9 mouse cellular contexts compared by ENCODE assay signal in the genomic region with DNA sequence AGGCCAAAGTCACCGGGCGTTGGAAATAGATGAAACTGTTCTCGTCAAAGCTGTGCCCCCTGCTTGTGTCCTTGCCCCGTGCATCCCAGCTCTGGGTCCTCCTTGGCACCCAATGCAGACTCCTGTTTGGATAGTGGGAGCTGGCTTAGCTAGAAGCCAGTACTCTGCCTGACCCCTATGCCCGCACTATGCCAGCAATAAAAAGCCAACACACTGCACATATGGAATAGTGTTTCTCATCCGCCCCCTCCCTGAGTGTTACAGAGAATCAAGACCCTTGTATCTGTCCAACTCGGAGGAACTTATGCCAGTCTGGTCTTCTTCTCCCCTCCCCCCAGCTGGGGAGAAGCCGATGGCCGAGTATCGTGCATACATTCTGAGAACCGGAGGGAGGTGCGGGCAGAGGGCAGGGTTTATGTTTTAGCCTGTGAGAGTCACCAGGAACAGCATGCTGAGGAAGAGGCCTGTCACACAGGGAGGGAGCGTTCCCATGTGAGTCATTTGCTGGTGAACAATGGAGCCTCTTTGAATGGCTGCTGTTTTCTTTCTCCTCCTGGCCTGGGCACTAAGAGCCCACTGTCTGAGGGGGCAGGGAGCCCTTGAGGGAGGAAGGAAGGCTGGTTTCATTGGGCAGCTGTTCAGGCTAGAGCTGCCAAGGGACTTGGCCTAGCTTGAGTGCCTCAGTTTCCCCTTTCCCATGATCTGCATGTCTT. TPM values are rescaled to one million over a fixed set of nuclear protein-coding genes. Genes with fewer than 3 reads are reported as not detected.
DNase-seq lines count a peak whose midpoint lies in the region; ATAC-seq and TF ChIP-seq lines count a peak whose summit lies in the region.
"Had no signal": no experiment of that assay in that cellular context is flagged by ENCODE, and none has a peak within 500 bp of the region (broad histone marks: within the 10 kb centered on the region; RNA-seq: fewer than 3 reads in every experiment).

No protein-coding gene starts in this region.

- ATAC-seq in lung, embryonic 16.5 days (ENCODE audit: low read depth): 0 out of 2 replicates have a peak, but pooled peaks have one; percentile 24
- ATAC-seq in hindbrain, embryonic 16.5 days: peak; percentile 87
- ATAC-seq in stomach, embryonic 16.5 days (ENCODE audit: insufficient read depth, low FRiP score): peak; percentile 67

- no peaks in the 10 kb centered on the region; the same call in none of the 2 replicates for H3K4me1 ChIP-seq in lung, embryonic 16.5 days (replicated peaks; ENCODE audit: control insufficient read depth, insufficient read depth, low read length)
- H3K4me1 ChIP-seq in lung, adult 2 months (ENCODE audit: control insufficient read depth, insufficient read depth, low read length): no peaks in the 10 kb centered on the region
- peaks cover 37% of the 10 kb centered on the region for H3K4me1 ChIP-seq in forebrain, embryonic 10.5 days
- 0 out of 2 replicates have a peak, but pooled peaks cover 2% of the 10 kb centered on the region for H3K4me1 ChIP-seq in hindbrain, embryonic 16.5 days (ENCODE audit: control insufficient read depth, insufficient read depth, low read depth, low read length)
- H3K4me1 ChIP-seq in stomach, embryonic 16.5 days (ENCODE audit: control insufficient read depth, insufficient read depth, low read length): 0 out of 2 replicates have a peak, but pooled peaks cover 12% of the 10 kb centered on the region

- 44% methylated on average over 13 of the region's 13 CpGs for WGBS in lung, embryonic 16.5 days
- WGBS in lung, adult 2 months: 57% methylated on average over 13 of the region's 13 CpGs
- 60% methylated on average over 13 of the region's 13 CpGs for WGBS in forebrain, embryonic 10.5 days
- WGBS in hindbrain, embryonic 16.5 days: 36% methylated on average over 13 of the region's 13 CpGs
- 50% methylated on average over 13 of the region's 13 CpGs for WGBS in stomach, embryonic 16.5 days

- no peak overlapping the region for H3K4me2 ChIP-seq in lung, embryonic 16.5 days (ENCODE audit: low read depth, low read length)
- no peak overlapping the region for H3K4me2 ChIP-seq in hindbrain, embryonic 16.5 days (ENCODE audit: low read length)
- no peak overlapping the region for H3K4me2 ChIP-seq in stomach, embryonic 16.5 days (ENCODE audit: low read depth, low read length)
- H3K4me2 ChIP-seq: limb, embryonic 13.5 days had no signal

- no peaks in the 10 kb centered on the region for H3K36me3 ChIP-seq in lung, embryonic 16.5 days (ENCODE audit: control insufficient read depth, insufficient read depth, low read length)
- H3K36me3 ChIP-seq in forebrain, embryonic 10.5 days (replicated peaks): no peaks in the 10 kb centered on the region
- H3K36me3 ChIP-seq in hindbrain, embryonic 16.5 days (ENCODE audit: control insufficient read depth, insufficient read depth, low read length): no peaks in the 10 kb centered on the region
- H3K36me3 ChIP-seq in stomach, embryonic 16.5 days (ENCODE audit: control insufficient read depth, insufficient read depth, low read length): no peaks in the 10 kb centered on the region
- H3K36me3 ChIP-seq: limb, embryonic 13.5 days had no signal

- no peaks in the 10 kb centered on the region for H3K9me3 ChIP-seq in lung, embryonic 16.5 days (ENCODE audit: control insufficient read depth, low read length)
- H3K9me3 ChIP-seq in forebrain, embryonic 10.5 days: no peaks in the 10 kb centered on the region
- no peaks in the 10 kb centered on the region for H3K9me3 ChIP-seq in hindbrain, embryonic 16.5 days (ENCODE audit: control insufficient read depth, low read length)
- H3K9me3 ChIP-seq in stomach, embryonic 16.5 days (replicated peaks; ENCODE audit: control insufficient read depth, low read length): no peaks in the 10 kb centered on the region
- H3K9me3 ChIP-seq: limb, embryonic 13.5 days had no signal

- H3K27ac ChIP-seq in lung, embryonic 16.5 days (ENCODE audit: low read length): no peak overlapping the region
- H3K27ac ChIP-seq in forebrain, embryonic 10.5 days: peak overlapping the region; percentile 77
- H3K27ac ChIP-seq in hindbrain, embryonic 16.5 days (ENCODE audit: low read depth, low read length): no peak overlapping the region
- peak overlapping the region; percentile 68 for H3K27ac ChIP-seq in stomach, embryonic 16.5 days (ENCODE audit: low read length)
- H3K27ac ChIP-seq: limb, embryonic 13.5 days had no signal

- no peaks in the 10 kb centered on the region for H3K27me3 ChIP-seq in lung, embryonic 16.5 days (ENCODE audit: control insufficient read depth, insufficient read depth, low read depth, low read length)
- H3K27me3 ChIP-seq in forebrain, embryonic 10.5 days (ENCODE audit: poor library complexity, severe bottlenecking): no peaks in the 10 kb centered on the region
- H3K27me3 ChIP-seq in hindbrain, embryonic 16.5 days (replicated peaks; ENCODE audit: control insufficient read depth, insufficient read depth, low read length): no peaks in the 10 kb centered on the region
- H3K27me3 ChIP-seq in stomach, embryonic 16.5 days (ENCODE audit: control insufficient read depth, insufficient read depth, low read length): no peaks in the 10 kb centered on the region
- H3K27me3 ChIP-seq: limb, embryonic 13.5 days had no signal

- no peak for TF ChIP-seq POLR2A in lung, adult 2 months (IDR thresholded peaks at IDR 0.05; ENCODE audit: borderline replicate concordance, extremely low read depth, low read depth, low read length)

- DNase-seq in lung, adult 2 months: no peak
- no peak for DNase-seq in forebrain, embryonic 10.5 days (ENCODE audit: extremely low spot score, low spot score)
- DNase-seq in spleen, adult 18-20 months: no peak
- DNase-seq in liver: no peak
- no peak for DNase-seq in spleen, postnatal 14 days (ENCODE audit: low spot score in 2 of 2)

- peak overlapping the region; percentile 31; the same call in 1 of the 2 replicates for H3K9ac ChIP-seq in lung, embryonic 16.5 days (ENCODE audit: low read length)
- H3K9ac ChIP-seq in hindbrain, embryonic 16.5 days (ENCODE audit: low read depth, low read length): no peak overlapping the region
- H3K9ac ChIP-seq in stomach, embryonic 16.5 days (ENCODE audit: low read length): 0 out of 2 replicates have a peak overlapping the region, but pooled peaks have one; percentile 1
- H3K9ac ChIP-seq: limb, embryonic 13.5 days had no signal

- no peak for TF ChIP-seq CTCF in lung, adult 2 months (IDR thresholded peaks at IDR 0.05; ENCODE audit: insufficient read depth, low read length)

- no peak overlapping the region for H3K4me3 ChIP-seq in lung, embryonic 16.5 days (ENCODE audit: low read length)
- no peak overlapping the region for H3K4me3 ChIP-seq in lung, adult 2 months (replicated peaks; ENCODE audit: extremely low read depth, low read depth, low read length)
- H3K4me3 ChIP-seq in forebrain, embryonic 10.5 days: no peak overlapping the region
- no peak overlapping the region for H3K4me3 ChIP-seq in hindbrain, embryonic 16.5 days (ENCODE audit: low read length)
- no peak overlapping the region for H3K4me3 ChIP-seq in stomach, embryonic 16.5 days (replicated peaks; ENCODE audit: low read length)
- H3K4me3 ChIP-seq: limb, embryonic 13.5 days had no signal

RNA-seq across cellular contexts. Expression of a gene that starts 16.0 kb away (rescaled TPM):
- polyA plus RNA-seq in lung, embryonic 16.5 days (2015; fragmentation: Nextera tagmentation; extraction: Ambion mirVana): 130 and 158 TPM in 2 replicates
- 31.3 and 74.6 TPM in 2 replicates for polyA plus RNA-seq in lung, adult 2 months (2012; rRNA removed)
- polyA plus RNA-seq in forebrain, embryonic 10.5 days (2016; fragmentation: Nextera tagmentation; extraction: Ambion mirVana): 0.45 TPM in 1 of 2 replicates, not detected in the other
- polyA plus RNA-seq in hindbrain, embryonic 16.5 days (2015; fragmentation: Nextera tagmentation; extraction: Ambion mirVana): 1.5 and 8.3 TPM in 2 replicates
- polyA plus RNA-seq in stomach, embryonic 16.5 days (2015; fragmentation: Nextera tagmentation; extraction: Ambion mirVana): 40.8 and 48.4 TPM in 2 replicates

RNA-seq across cellular contexts. Expression of a gene that starts 33.8 kb away (rescaled TPM):
- 14.1 and 16.2 TPM in 2 replicates for polyA plus RNA-seq in lung, embryonic 16.5 days (2015; fragmentation: Nextera tagmentation; extraction: Ambion mirVana)
- polyA plus RNA-seq in lung, adult 2 months (2012; rRNA removed): 6.9 and 43.2 TPM in 2 replicates
- 3.1 and 3.7 TPM in 2 replicates for polyA plus RNA-seq in forebrain, embryonic 10.5 days (2016; fragmentation: Nextera tagmentation; extraction: Ambion mirVana)
- 0.47 and 0.93 TPM in 2 replicates for polyA plus RNA-seq in hindbrain, embryonic 16.5 days (2015; fragmentation: Nextera tagmentation; extraction: Ambion mirVana)
- polyA plus RNA-seq in stomach, embryonic 16.5 days (2015; fragmentation: Nextera tagmentation; extraction: Ambion mirVana): 109 and 142 TPM in 2 replicates

Comparison
In these comparisons a context has a peak if more than half of its experiments do, and no peak if none do; other contexts are left out.
1. ATAC-seq: peak in every context shown above with its lines; median percentile 87 in hindbrain, embryonic 16.5 days; 67 in stomach, embryonic 16.5 days; 24 in lung, embryonic 16.5 days.
2. H3K27ac ChIP-seq: peak in forebrain, embryonic 10.5 days (single experiment) and stomach, embryonic 16.5 days (single experiment); none in lung, embryonic 16.5 days (single experiment) and hindbrain, embryonic 16.5 days (single experiment).